ENCODE assay signal across 23 mouse cellular contexts in the genomic region with DNA sequence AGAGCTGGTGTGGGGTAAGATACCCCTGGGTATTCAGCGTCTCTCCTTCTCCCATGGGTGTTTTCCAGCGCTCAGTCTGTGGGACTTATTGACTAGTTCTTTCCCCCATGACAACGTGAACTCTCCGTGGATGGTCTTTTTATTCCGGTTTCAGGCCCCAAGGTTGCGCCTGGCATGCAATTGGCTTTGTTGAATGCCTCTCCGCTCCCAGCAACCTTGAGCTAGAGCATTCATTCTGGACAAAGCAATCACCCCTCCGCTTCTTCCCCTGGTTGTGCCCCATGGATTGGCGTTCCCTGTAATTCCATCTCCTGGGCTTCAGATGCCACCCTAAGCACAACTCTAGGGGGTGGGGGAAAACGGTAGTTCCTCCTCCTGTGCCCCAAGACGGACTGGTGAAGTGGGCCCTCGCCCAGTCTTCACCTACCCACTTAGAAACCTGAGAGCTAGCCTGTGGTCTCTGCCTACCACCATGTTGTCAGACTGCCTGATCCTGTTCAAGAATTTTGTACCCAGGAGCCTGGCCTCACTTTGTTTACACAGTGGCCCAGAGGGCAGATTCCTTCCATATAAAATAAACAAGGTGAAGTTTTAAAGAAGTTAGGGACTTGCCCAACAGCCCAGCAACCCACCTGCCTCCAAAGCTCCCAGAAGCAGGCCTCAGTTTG. TPM values are rescaled to one million over a fixed set of nuclear protein-coding genes. Genes with fewer than 3 reads are reported as not detected.
A peak's percentile ranks its signal among the peaks of the same experiment; 100 is the strongest.
DNase-seq lines count a peak whose midpoint lies in the region; ATAC-seq and TF ChIP-seq lines count a peak whose summit lies in the region.
"Had no signal": no experiment of that assay in that cellular context is flagged by ENCODE, and none has a peak within 500 bp of the region (broad histone marks: within the 10 kb centered on the region; RNA-seq: fewer than 3 reads in every experiment).

No protein-coding gene starts in this region.

- H3K4me3 ChIP-seq in lung, embryonic 14.5 days (ENCODE audit: low read depth, low read length): no peak overlapping the region
- no peak overlapping the region for H3K4me3 ChIP-seq in thymus, adult 2 months (ENCODE audit: control insufficient read depth, insufficient read depth, low read length)
- H3K4me3 ChIP-seq: embryonic facial prominence, embryonic 13.5 days; forebrain, embryonic 10.5 days; forebrain, embryonic 15.5 days; heart, adult 2 months; heart, embryonic 12.5 days; hindbrain, embryonic 15.5 days; stomach, embryonic 15.5 days had no signal

- intact Hi-C loops in left cerebral cortex, postnatal 10 days (cut with DNase I): no loop called here

- no peaks in the 10 kb centered on the region for H3K4me1 ChIP-seq in lung, embryonic 14.5 days (ENCODE audit: insufficient read depth)
- peaks cover 20% of the 10 kb centered on the region for H3K4me1 ChIP-seq in thymus, adult 2 months (replicated peaks; ENCODE audit: control insufficient read depth, insufficient read depth, low read length)

- no peak for TF ChIP-seq CTCF in lung, embryonic 14.5 days (IDR thresholded peaks at IDR 0.05; ENCODE audit: low read depth)
- TF ChIP-seq CTCF in thymus, adult 2 months (IDR thresholded peaks at IDR 0.05; ENCODE audit: borderline replicate concordance, control insufficient read depth, extremely low read depth, insufficient read depth, low read length, poor library complexity): no peak

- H3K27ac ChIP-seq in lung, embryonic 14.5 days (ENCODE audit: low read depth): peak overlapping the region; percentile 47; the same call in 1 of the 2 replicates
- peak overlapping the region; percentile 32 for H3K27ac ChIP-seq in thymus, adult 2 months (ENCODE audit: control insufficient read depth, insufficient read depth, low read length)
- H3K27ac ChIP-seq: embryonic facial prominence, embryonic 13.5 days; forebrain, embryonic 10.5 days; forebrain, embryonic 15.5 days; heart, adult 2 months; hindbrain, embryonic 15.5 days; kidney, postnatal 0 days; liver, embryonic 14.5 days; stomach, embryonic 15.5 days had no signal

- H3K9ac ChIP-seq in lung, embryonic 14.5 days: no peak overlapping the region
- H3K9ac ChIP-seq: embryonic facial prominence, embryonic 13.5 days; forebrain, embryonic 15.5 days; heart, embryonic 12.5 days; hindbrain, embryonic 15.5 days; liver, embryonic 14.5 days; stomach, embryonic 15.5 days had no signal

- H3K36me3 ChIP-seq in lung, embryonic 14.5 days (ENCODE audit: insufficient read depth): no peaks in the 10 kb centered on the region
- H3K36me3 ChIP-seq in thymus, adult 2 months (ENCODE audit: control insufficient read depth, insufficient read depth, low read length): no peaks in the 10 kb centered on the region
- H3K36me3 ChIP-seq: embryonic facial prominence, embryonic 13.5 days; forebrain, embryonic 10.5 days; forebrain, embryonic 15.5 days; heart, embryonic 12.5 days; hindbrain, embryonic 15.5 days; stomach, embryonic 15.5 days had no signal

- TF ChIP-seq POLR2A in thymus, adult 2 months (IDR thresholded peaks at IDR 0.05; ENCODE audit: control insufficient read depth, extremely low read depth, insufficient read depth, low read length, poor library complexity): no peak

- ATAC-seq in lung, embryonic 14.5 days (ENCODE audit: insufficient read depth): peak; percentile 61; the same call in 1 of the 2 replicates
- ATAC-seq: forebrain, embryonic 15.5 days had no signal

- WGBS in lung, embryonic 14.5 days: 83% methylated on average over 12 of the region's 12 CpGs
- 96% methylated on average over 12 of the region's 12 CpGs for WGBS in thymus, adult 2 months

- H3K27me3 ChIP-seq in lung, embryonic 14.5 days (ENCODE audit: insufficient read depth, low read length): no peaks in the 10 kb centered on the region
- H3K27me3 ChIP-seq in thymus, adult 2 months (ENCODE audit: control insufficient read depth, insufficient read depth, low read length): no peaks in the 10 kb centered on the region
- H3K27me3 ChIP-seq: forebrain, embryonic 15.5 days; heart, embryonic 12.5 days; hindbrain, embryonic 15.5 days; stomach, embryonic 15.5 days had no signal

- DNase-seq in adrenal gland, postnatal 14 days: peak; percentile 47
- no peak for DNase-seq in adrenal gland, postnatal 4 days (ENCODE audit: low spot score in 2 of 2)
- no peak for DNase-seq in lung, embryonic 14.5 days
- no peak for DNase-seq in lung, postnatal 14 days
- DNase-seq in thymus, adult 2 months: no peak
- no peak for DNase-seq in thymus, adult 18-20 months
- no peak for DNase-seq in left cerebral cortex, postnatal 10 days (ENCODE audit: extremely low spot score in 1 of 2, low spot score in 2 of 2)
- no peak for DNase-seq in frontal cortex, adult 2 months (ENCODE audit: extremely low spot score in 1 of 2, low spot score in 1 of 2)
- DNase-seq: cerebellum, adult 11-12 months; cerebellum, adult 9-11 months; heart, adult 2 months; heart, postnatal 4 days; kidney, adult 2 months; liver; midbrain, embryonic 14.5 days had no signal

- no peak overlapping the region for H3K4me2 ChIP-seq in lung, embryonic 14.5 days
- H3K4me2 ChIP-seq: embryonic facial prominence, embryonic 13.5 days; forebrain, embryonic 15.5 days; heart, embryonic 12.5 days; hindbrain, embryonic 15.5 days; stomach, embryonic 15.5 days had no signal

- no peaks in the 10 kb centered on the region for H3K9me3 ChIP-seq in lung, embryonic 14.5 days (ENCODE audit: low read depth, low read length)
- H3K9me3 ChIP-seq: embryonic facial prominence, embryonic 13.5 days; forebrain, embryonic 10.5 days; forebrain, embryonic 15.5 days; heart, embryonic 12.5 days; hindbrain, embryonic 15.5 days; stomach, embryonic 15.5 days had no signal

RNA-seq across cellular contexts. Expression of a gene that starts 47.2 kb away (rescaled TPM):
- total RNA-seq in adrenal gland, postnatal 14 days (2021): 16.3 and 16.9 TPM in 2 replicates
- total RNA-seq in adrenal gland, postnatal 4 days (2021): 10 to 100 TPM; 24.0 to 24.3 TPM
- polyA plus RNA-seq in lung, embryonic 14.5 days (2014; fragmentation: Nextera tagmentation; extraction: Ambion mirVana): 26.7 and 27.5 TPM in 2 replicates
- 6.2 TPM in 2 replicates for polyA plus RNA-seq in thymus, adult 2 months (2012; rRNA removed)
- total RNA-seq in left cerebral cortex, postnatal 10 days (2021): 10 to 100 TPM; 33.8 to 34.6 TPM
- polyA plus RNA-seq in frontal cortex, adult 2 months (2012; rRNA removed): 17.0 TPM in 2 replicates
